Mouse (Mus musculus): ENCODE measurements around the gene Cldn34b4.

Cldn34b4 gene

GRCm38 (mm10) chrX:76393050-76393449 is at the start of gene Cldn34b4:
Cldn34b4 (plus strand) TSS chrX:76393350.
- DNase-seq, result no peak
